Mouse (Mus musculus): ENCODE data around the gene Abcb8. TPM values are rescaled to one million over a fixed set of nuclear protein-coding genes. Genes with fewer than 3 reads are reported as not detected.

The Abcb8 gene
- polyA plus RNA-seq, 2 experiments from 2014 or later = 15.3 to 21.6 TPM

Other genes starting within 250 kb of the Abcb8 start
- gene Nupl2, start 228.7 kb upstream of the Abcb8 start, polyA plus RNA-seq (2017; shearing (Covaris generic)) = 1 to 10 TPM; 6.8 to 7.0 TPM
- under 1 TPM; 0.16 to 0.24 TPM for gene Kcnh2, start 42.1 kb upstream of the Abcb8 start, polyA plus RNA-seq (2017; shearing (Covaris generic))
- gene Nos3, start 28.9 kb upstream of the Abcb8 start, polyA plus RNA-seq (2017; shearing (Covaris generic)) = under 1 TPM in 1 of 2 experiments, not detected in 1; 0.42 TPM
- 1 to 10 TPM; 2.2 to 2.9 TPM for gene Atg9b, start 1.5 kb upstream of the Abcb8 start, polyA plus RNA-seq (2017; shearing (Covaris generic))
- under 1 TPM in 1 of 2 experiments, not detected in 1; 0.85 TPM for gene Asic3, start 19.7 kb downstream of the Abcb8 start, polyA plus RNA-seq (2017; shearing (Covaris generic))
- gene Cdk5, start 29.9 kb downstream of the Abcb8 start, polyA plus RNA-seq (2017; shearing (Covaris generic)) = 10 to 100 TPM; 54.8 to 58.3 TPM
- gene Slc4a2, start 30.2 kb downstream of the Abcb8 start, polyA plus RNA-seq (2017; shearing (Covaris generic)) = 10 to 100 TPM; 12.2 to 13.3 TPM
- gene Fastk, start 51.6 kb downstream of the Abcb8 start, polyA plus RNA-seq (2017; shearing (Covaris generic)) = 10 to 100 TPM; 34.9 to 49.5 TPM
- gene Tmub1, start 54.2 kb downstream of the Abcb8 start, polyA plus RNA-seq (2017; shearing (Covaris generic)) = 10 to 100 TPM; 51.1 to 65.5 TPM
- gene Agap3, start 58.5 kb downstream of the Abcb8 start, polyA plus RNA-seq (2017; shearing (Covaris generic)) = 1 to 10 TPM; 3.9 to 6.0 TPM
- gene Gbx1, start 133.5 kb downstream of the Abcb8 start, polyA plus RNA-seq (2017; shearing (Covaris generic)) = under 1 TPM in 1 of 2 experiments, not detected in 1; 0.09 TPM
- not detected for gene Asb10, start 147.3 kb downstream of the Abcb8 start, polyA plus RNA-seq (2017; shearing (Covaris generic))
- under 1 TPM in 1 of 2 experiments, not detected in 1; 0.46 TPM for gene 4931409K22Rik, start 163.1 kb downstream of the Abcb8 start, polyA plus RNA-seq (2017; shearing (Covaris generic))
- gene Abcf2, start 183.8 kb downstream of the Abcb8 start, polyA plus RNA-seq (2017; shearing (Covaris generic)) = 10 to 100 TPM; 51.8 to 56.8 TPM
- gene Chpf2, start 193.1 kb downstream of the Abcb8 start, polyA plus RNA-seq (2017; shearing (Covaris generic)) = 10 to 100 TPM in 1 of 2 experiments, 1 to 10 TPM in 1; 8.3 to 17.8 TPM
- under 1 TPM in 1 of 2 experiments, not detected in 1; 0.41 TPM for gene Smarcd3, start 230.7 kb downstream of the Abcb8 start, polyA plus RNA-seq (2017; shearing (Covaris generic))